Mouse (Mus musculus) heart, embryonic 10.5 days (tissue): ENCODE results near the gene 2310002L09Rik. TPM values are rescaled to one million over a fixed set of nuclear protein-coding genes. Genes with fewer than 3 reads are reported as not detected.
"Not testable (repeated sequence)": the region's sequence is repeated elsewhere in the genome, so short reads cannot be mapped to it uniquely, and the experiment has no call there.

Experiments
- DNase-seq: peaks from one replicate; pipeline ENCODE4 v3.0.0-alpha.2; 2017; ENCODE audit warnings: low spot score
- H3K27ac ChIP-seq: fragments of 300-500 bp; sonication (generic); 2 replicates; pipeline ENCODE4 v1.5.1; 2016; ENCODE audit warnings: mild to moderate bottlenecking
- H3K27me3 ChIP-seq: fragments of 300-500 bp; sonication (generic); 2 replicates; pipeline ENCODE4 v1.6.1; 2016; ENCODE audit warnings: mild to moderate bottlenecking; ENCODE audit not compliant: poor library complexity, insufficient read depth, severe bottlenecking
- H3K36me3 ChIP-seq: fragments of 300-500 bp; sonication (generic); 2 replicates; pipeline ENCODE4 v1.6.1; 2016; ENCODE audit warnings: mild to moderate bottlenecking, moderate library complexity
- H3K4me1 ChIP-seq: fragments of 300-500 bp; sonication (generic); 2 replicates; pipeline ENCODE4 v1.6.1; 2016; ENCODE audit warnings: mild to moderate bottlenecking
- H3K4me3 ChIP-seq: fragments of 300-500 bp; sonication (generic); 2 replicates; pipeline ENCODE4 v1.5.1; 2016; ENCODE audit warnings: mild to moderate bottlenecking, moderate library complexity
- H3K9me3 ChIP-seq: fragments of 300-500 bp; sonication (generic); 2 replicates; pipeline ENCODE4 v1.6.1; 2016; ENCODE audit warnings: mild to moderate bottlenecking, moderate library complexity
- WGBS: fragments of 180-500 bp; shearing (Covaris S2); methylation state at CpG from one replicate; pipeline ENCODE4 v1.1.7; 2016; 5-methylcytosine and 5-hydroxymethylcytosine counted together
- polyA plus RNA-seq: library from polyadenylated mRNA; unstranded; fragments of >200 nt; fragmentation: Nextera tagmentation; extraction: Ambion mirVana; gene quantifications from 2 replicates; pipeline ENCODE4 v1.2.1, GENCODE M21; 2016

2310002L09Rik gene
- not detected in 2 replicates for polyA plus RNA-seq

DNA sequence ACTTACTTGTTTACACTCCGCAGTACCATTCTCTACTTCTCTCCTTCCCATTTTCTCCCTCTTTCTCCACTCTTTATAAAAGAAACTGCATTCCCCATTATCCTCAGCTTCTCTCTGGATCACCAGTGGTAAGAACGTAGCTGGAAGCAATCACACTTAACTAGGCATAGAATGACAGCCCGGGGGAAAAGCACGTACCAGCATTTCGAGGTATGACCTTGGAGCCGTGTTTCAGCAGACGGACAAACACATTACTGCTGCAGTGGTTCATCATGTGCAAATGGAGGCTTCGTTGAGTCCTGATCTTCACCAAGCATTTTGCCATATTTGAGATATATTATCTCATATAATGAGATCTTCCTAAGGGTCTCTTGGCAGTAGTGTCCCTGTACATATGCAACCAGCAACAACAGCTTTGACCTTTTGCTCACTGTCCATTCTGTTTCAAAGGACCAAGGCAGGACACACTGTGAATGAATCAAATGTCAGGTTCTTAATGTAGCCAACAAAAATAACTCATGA, at the start of gene 2310002L09Rik:
2310002L09Rik (minus strand) TSS at position 472 of the 522 bp plus-strand sequence.
- no peaks in the 10 kb centered on the region for H3K9me3 ChIP-seq
- DNase-seq = no peak
- H3K27me3 ChIP-seq = no peaks in the 10 kb centered on the region
- WGBS = 75% methylated on average over 8 of the region's 8 CpGs
- H3K4me1 ChIP-seq = no peaks in the 10 kb centered on the region
- no peak within 1 kb of the TSS for H3K27ac ChIP-seq
- H3K4me3 ChIP-seq = no peak within 1 kb of the TSS
- H3K36me3 ChIP-seq = no peaks in the 10 kb centered on the region

DNA sequence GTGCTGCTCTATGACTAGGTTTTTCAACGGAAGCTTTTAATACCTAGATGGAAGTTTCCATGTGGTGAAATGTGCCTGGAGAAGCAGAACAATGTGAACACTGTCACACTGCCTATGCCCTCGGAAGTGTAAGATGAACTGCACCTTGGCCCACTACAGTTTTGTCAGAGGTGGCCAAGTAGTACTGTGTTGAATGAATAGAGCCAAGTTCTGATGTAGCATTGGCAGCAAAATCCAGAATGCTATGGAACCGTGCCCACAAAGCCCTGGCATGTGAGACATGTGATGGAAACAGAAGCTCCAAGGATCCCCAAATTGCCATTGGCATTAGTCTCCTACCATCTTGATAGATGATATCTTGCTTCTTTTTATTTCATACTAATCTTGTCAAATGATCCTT, 29.8 kb upstream of the 2310002L09Rik start:
- DNase-seq = no peak
- 73% methylated on average over 3 of the region's 3 CpGs for WGBS

DNA sequence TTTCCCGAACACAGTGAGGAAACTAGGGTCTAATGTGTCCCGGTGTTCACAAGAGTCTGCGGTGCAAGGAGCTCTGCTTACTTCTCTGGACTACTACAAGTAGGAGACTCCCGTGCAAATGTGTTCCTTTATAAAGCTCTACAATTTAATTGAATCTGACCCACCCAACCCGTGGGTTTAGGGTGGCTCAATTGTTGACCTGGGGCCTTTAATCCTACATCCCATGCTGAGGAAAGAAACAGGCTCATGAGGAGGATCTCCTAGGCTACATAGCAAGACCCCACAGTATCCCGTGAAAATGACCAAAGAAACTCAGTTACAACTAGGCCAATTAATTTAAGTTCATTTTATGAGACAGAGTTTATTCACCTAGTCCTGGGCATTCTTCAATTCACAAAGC, 30.0 kb downstream of the 2310002L09Rik start, which contains the start of gene Gm11756:
Gm11756 (minus strand) TSS at position 101 of the 400 bp plus-strand sequence.
- not testable (repeated sequence) for H3K36me3 ChIP-seq, H3K27ac ChIP-seq, H3K27me3 ChIP-seq, H3K4me3 ChIP-seq, H3K4me1 ChIP-seq, DNase-seq, H3K9me3 ChIP-seq
- WGBS = 82% methylated on average over 6 of the region's 6 CpGs

More for the DNA sequence above, 29.8 kb upstream of the 2310002L09Rik start:
- Histone ChIP-seq H3K4me1 (no peaks in the 10 kb centered on the region), H3K4me3 (no peak overlapping the region), H3K27me3 (no peaks in the 10 kb centered on the region), H3K9me3 (no peaks in the 10 kb centered on the region), H3K27ac (no peak overlapping the region), H3K36me3 (no peaks in the 10 kb centered on the region)

DNA sequence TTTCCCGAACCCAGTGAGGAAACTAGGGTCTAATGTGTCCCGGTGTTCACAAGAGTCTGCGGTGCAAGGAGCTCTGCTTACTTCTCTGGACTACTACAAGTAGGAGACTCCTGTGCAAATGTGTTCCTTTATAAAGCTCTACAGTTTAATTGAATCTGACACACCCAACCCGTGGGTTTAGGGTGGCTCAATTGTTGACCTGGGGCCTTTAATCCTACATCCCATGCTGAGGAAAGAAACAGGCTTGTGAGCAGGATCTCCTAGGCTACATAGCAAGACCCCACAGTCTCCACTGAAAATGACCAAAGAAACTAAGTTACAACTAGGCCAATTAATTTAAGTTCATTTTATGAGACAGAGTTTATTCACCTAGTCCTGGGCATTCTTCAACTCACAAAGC, 44.8 kb downstream of the 2310002L09Rik start, which contains the start of gene Gm13871:
Gm13871 (minus strand) TSS at position 101 of the 400 bp plus-strand sequence.
- WGBS = no CpG with 5 or more reads among the region's 4 CpGs
- not testable (repeated sequence) for H3K27me3 ChIP-seq, H3K4me1 ChIP-seq, H3K9me3 ChIP-seq, H3K4me3 ChIP-seq, DNase-seq, H3K27ac ChIP-seq, H3K36me3 ChIP-seq

DNA sequence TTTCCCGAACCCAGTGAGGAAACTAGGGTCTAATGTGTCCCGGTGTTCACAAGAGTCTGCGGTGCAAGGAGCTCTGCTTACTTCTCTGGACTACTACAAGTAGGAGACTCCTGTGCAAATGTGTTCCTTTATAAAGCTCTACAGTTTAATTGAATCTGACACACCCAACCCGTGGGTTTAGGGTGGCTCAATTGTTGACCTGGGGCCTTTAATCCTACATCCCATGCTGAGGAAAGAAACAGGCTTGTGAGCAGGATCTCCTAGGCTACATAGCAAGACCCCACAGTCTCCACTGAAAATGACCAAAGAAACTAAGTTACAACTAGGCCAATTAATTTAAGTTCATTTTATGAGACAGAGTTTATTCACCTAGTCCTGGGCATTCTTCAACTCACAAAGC, 59.6 kb downstream of the 2310002L09Rik start, which contains the start of gene Gm11757:
Gm11757 (minus strand) TSS at position 101 of the 400 bp plus-strand sequence.
- not testable (repeated sequence) for H3K4me3 ChIP-seq, H3K27me3 ChIP-seq, H3K4me1 ChIP-seq, H3K9me3 ChIP-seq, DNase-seq, H3K36me3 ChIP-seq, H3K27ac ChIP-seq
- no CpG with 5 or more reads among the region's 4 CpGs for WGBS

Other genes with a start within 250 kb of the 2310002L09Rik start
- gene Rasef, start 159.9 kb downstream of the 2310002L09Rik start, polyA plus RNA-seq = 0.99 and 1.2 TPM in 2 replicates
- not detected in 2 replicates for gene Gm11758, start 74.6 kb downstream of the 2310002L09Rik start, polyA plus RNA-seq
- gene Gm11757, start 59.7 kb downstream of the 2310002L09Rik start, polyA plus RNA-seq = not detected in 2 replicates
- not detected in 2 replicates for gene Gm13871, start 44.9 kb downstream of the 2310002L09Rik start, polyA plus RNA-seq
- gene Gm11756, start 30.1 kb downstream of the 2310002L09Rik start, polyA plus RNA-seq = not detected in 2 replicates
- gene Frmd3, start 62.6 kb upstream of the 2310002L09Rik start, polyA plus RNA-seq = 0.51 and 0.58 TPM in 2 replicates